Mouse (Mus musculus) cerebellum, adult 2 months (tissue): ENCODE data around the gene Apoo. TPM values are rescaled to one million over a fixed set of nuclear protein-coding genes. Genes with fewer than 3 reads are reported as not detected.
"Not testable (repeated sequence)": the region's sequence is repeated elsewhere in the genome, so short reads cannot be mapped to it uniquely, and the experiment has no call there.

Experiments used
- DNase-seq, 2 experiments: peaks; one replicate each; pipeline ENCODE4 v3.0.0; 2021
- H3K27ac ChIP-seq: fragments of 200-500 bp; 2 replicates; pipeline ENCODE4 v1.5.1; 2012; ENCODE audit warnings: low read length, control low read depth, inconsistent platforms; ENCODE audit not compliant: insufficient read depth
- H3K27me3 ChIP-seq: fragments of 200-500 bp; 2 replicates; pipeline ENCODE4 v1.6.1; 2012; ENCODE audit warnings: inconsistent platforms, mild to moderate bottlenecking, low read length, moderate library complexity; ENCODE audit not compliant: control insufficient read depth, insufficient read depth
- H3K4me1 ChIP-seq: fragments of 200-500 bp; 2 replicates; pipeline ENCODE4 v1.6.1; 2011; ENCODE audit warnings: low read length; ENCODE audit not compliant: control insufficient read depth, insufficient read depth
- H3K4me3 ChIP-seq: fragments of 200-500 bp; replicated peaks from 2 replicates; pipeline ENCODE3; 2011; ENCODE audit warnings: mild to moderate bottlenecking, low read depth, low read length, control low read depth; ENCODE audit not compliant: insufficient read depth
- CTCF ChIP-seq: fragments of 200-500 bp; IDR thresholded peaks from 2 replicates; pipeline ENCODE4 v1.5.1; 2011; ENCODE audit warnings: low read depth, mild to moderate bottlenecking, control low read depth, low read length, moderate library complexity, borderline replicate concordance; ENCODE audit not compliant: insufficient read depth
- POLR2A ChIP-seq: fragments of 200-500 bp; IDR thresholded peaks from 2 replicates; pipeline ENCODE4 v1.6.1; 2011; ENCODE audit warnings: low read length, control low read depth, borderline replicate concordance; ENCODE audit not compliant: insufficient read depth
- WGBS: fragments of 180-500 bp; shearing (Covaris S2); methylation state at CpG from one replicate; pipeline ENCODE4 v1.1.7; 2018; 5-methylcytosine and 5-hydroxymethylcytosine counted together
- polyA plus RNA-seq: library from polyadenylated mRNA; depleted of rRNA; stranded (reverse); fragments of >200 nt; gene quantifications from 2 replicates; pipeline ENCODE4 v1.2.3, GENCODE M21; 2012; rRNA removed

Gene Apoo
- polyA plus RNA-seq, 1 experiment = 57.8 TPM

- Histone ChIP-seq H3K4me3 (no peak overlapping the region), H3K27ac (no peak overlapping the region), H3K27me3 (no peaks in the 10 kb centered on the region), H3K4me1 (no peaks in the 10 kb centered on the region)
- 93% methylated on average over 2 of the region's 2 CpGs for WGBS
- TF ChIP-seq CTCF = no peak
- no peak for TF ChIP-seq POLR2A
- no peak for DNase-seq
Measured at GRCm38 (mm10) chrX:94420210-94420609, 53.3 kb downstream of the Apoo start.

- H3K27me3 ChIP-seq = no peaks in the 10 kb centered on the region
- WGBS = 44% methylated on average over 9 of the region's 9 CpGs
- H3K4me3 ChIP-seq = no peak overlapping the region
- no peak for TF ChIP-seq POLR2A
- TF ChIP-seq CTCF = peak; percentile 35; the same call in 1 of the 2 replicates
- H3K4me1 ChIP-seq = no peaks in the 10 kb centered on the region
- DNase-seq = peak in 1 of 2 experiments; percentile 33
- H3K27ac ChIP-seq = no peak overlapping the region
Measured at GRCm38 (mm10) chrX:94431548-94432375, 64.8 kb downstream of the Apoo start.

GRCm38 (mm10) chrX:94445427-94445826, 78.5 kb downstream of the Apoo start:
- not testable (repeated sequence) for H3K27ac ChIP-seq, DNase-seq, H3K27me3 ChIP-seq, H3K4me1 ChIP-seq, H3K4me3 ChIP-seq
- no CpG with 5 or more reads among the region's 3 CpGs for WGBS

- not testable (repeated sequence) for H3K27ac ChIP-seq, H3K27me3 ChIP-seq, H3K4me3 ChIP-seq, H3K4me1 ChIP-seq, DNase-seq
- WGBS = 100% methylated on average over 2 of the region's 2 CpGs
Measured at GRCm38 (mm10) chrX:94446021-94446420, 79.1 kb downstream of the Apoo start.

- not testable (repeated sequence) for H3K27ac ChIP-seq, H3K4me3 ChIP-seq, H3K4me1 ChIP-seq, H3K27me3 ChIP-seq, DNase-seq
- no CpG with 5 or more reads among the region's 7 CpGs for WGBS
Measured at GRCm38 (mm10) chrX:94450047-94450881, 83.3 kb downstream of the Apoo start.

- Histone ChIP-seq H3K4me1 (no peaks in the 10 kb centered on the region), H3K4me3 (no peak overlapping the region), H3K27me3 (no peaks in the 10 kb centered on the region), H3K27ac (no peak overlapping the region)
- 11% methylated on average over 4 of the region's 4 CpGs for WGBS
- TF ChIP-seq CTCF (no peak), POLR2A (no peak)
- DNase-seq = no peak
Measured at GRCm38 (mm10) chrX:94459346-94459745, 92.4 kb downstream of the Apoo start.

- H3K4me1 ChIP-seq, H3K27ac ChIP-seq, H3K27me3 ChIP-seq, DNase-seq, H3K4me3 ChIP-seq: not testable (repeated sequence)
- WGBS = 90% methylated on average over 1 of the region's 3 CpGs
Measured at GRCm38 (mm10) chrX:94461513-94461912, 94.6 kb downstream of the Apoo start.

- WGBS = no CpG with 5 or more reads among the region's 7 CpGs
- not testable (repeated sequence) for H3K27ac ChIP-seq, H3K27me3 ChIP-seq, DNase-seq, H3K4me3 ChIP-seq, H3K4me1 ChIP-seq
Measured at GRCm38 (mm10) chrX:94462604-94463429, 95.9 kb downstream of the Apoo start.

Other genes with a start within 250 kb of the Apoo start
- gene Zfx, start 243.4 kb upstream of the Apoo start, polyA plus RNA-seq = 12.4 and 14.5 TPM in 2 replicates
- gene Eif2s3x, start 154.3 kb upstream of the Apoo start, polyA plus RNA-seq = 72.2 and 109 TPM in 2 replicates
- 8.4 and 9.2 TPM in 2 replicates for gene Klhl15, start 132.5 kb upstream of the Apoo start, polyA plus RNA-seq
- gene Fam90a1b, start 340 bp upstream of the Apoo start, polyA plus RNA-seq = 0.05 and 0.10 TPM in 2 replicates
- 430 and 476 TPM in 2 replicates for gene Maged1, start 175.0 kb downstream of the Apoo start, polyA plus RNA-seq